Mouse (Mus musculus) hindbrain, postnatal 0 days (tissue): ENCODE data around the gene Zdhhc18. TPM values are rescaled to one million over a fixed set of nuclear protein-coding genes. Genes with fewer than 3 reads are reported as not detected.

ENCODE experiments used
- ATAC-seq: fragments of 200-750 bp; cut with Nextera tagmentation; 2 replicates; pipeline ENCODE4 v1.8.0; 2017; ENCODE audit warnings: mild to moderate bottlenecking, moderate TSS enrichment, moderate library complexity
- DNase-seq: peaks from one replicate; pipeline ENCODE4 v3.0.0-alpha.2; 2015; ENCODE audit warnings: low spot score
- H3K27ac ChIP-seq: fragments of 300-500 bp; sonication (generic); 2 replicates; pipeline ENCODE4 v1.5.1; 2014; ENCODE audit warnings: mild to moderate bottlenecking
- H3K27me3 ChIP-seq: fragments of 300-500 bp; sonication (generic); 2 replicates; pipeline ENCODE4 v1.6.1; 2014; ENCODE audit warnings: low read length, mixed read lengths; ENCODE audit not compliant: insufficient read depth
- H3K36me3 ChIP-seq: fragments of 300-500 bp; sonication (generic); 2 replicates; pipeline ENCODE4 v1.6.1; 2014; ENCODE audit warnings: low read length, mixed read lengths; ENCODE audit not compliant: insufficient read depth
- H3K4me1 ChIP-seq: fragments of 300-500 bp; sonication (generic); 2 replicates; pipeline ENCODE4 v1.6.1; 2014; ENCODE audit warnings: antibody characterized with exemption, low read length, mixed read lengths; ENCODE audit not compliant: insufficient read depth
- H3K4me2 ChIP-seq: fragments of 300-500 bp; sonication (generic); 2 replicates; pipeline ENCODE4 v1.6.1; 2014; ENCODE audit warnings: low read depth, mild to moderate bottlenecking, low read length, moderate library complexity, mixed read lengths
- H3K4me3 ChIP-seq: fragments of 300-500 bp; sonication (generic); 2 replicates; pipeline ENCODE4 v1.5.1; 2014; ENCODE audit warnings: low read length
- H3K9ac ChIP-seq: fragments of 300-500 bp; sonication (generic); replicated peaks from 2 replicates; pipeline ENCODE4 v1.6.1; 2014; ENCODE audit warnings: mild to moderate bottlenecking, low read length, moderate library complexity, mixed read lengths
- H3K9me3 ChIP-seq: fragments of 300-500 bp; sonication (generic); 2 replicates; pipeline ENCODE4 v1.6.1; 2016; ENCODE audit warnings: low read length, mixed read lengths
- CTCF ChIP-seq: IDR thresholded peaks from 2 replicates; pipeline ENCODE4 v1.5.1; 2016; ENCODE audit warnings: antibody characterized with exemption, control low read depth, low read depth
- WGBS: fragments of 180-500 bp; shearing (Covaris S2); extraction: QIAGEN DNeasy Blood & Tissue Kit; methylation state at CpG from one replicate; pipeline ENCODE4 v1.1.7; 2014; 5-methylcytosine and 5-hydroxymethylcytosine counted together
- polyA plus RNA-seq: library from polyadenylated mRNA; unstranded; fragments of >200 nt; fragmentation: Nextera tagmentation; extraction: Ambion mirVana; gene quantifications from 2 replicates; pipeline ENCODE4 v1.2.1, GENCODE M21; 2015
- total RNA-seq: library from RNA; depleted of rRNA; stranded (reverse); fragments of >200 nt; gene quantifications from 2 replicates; pipeline ENCODE4 v1.2.3, GENCODE M21; 2014

Zdhhc18 gene
- total and polyA plus RNA-seq, 2 experiments from 2014 or later = 8.2 to 22.6 TPM

DNA sequence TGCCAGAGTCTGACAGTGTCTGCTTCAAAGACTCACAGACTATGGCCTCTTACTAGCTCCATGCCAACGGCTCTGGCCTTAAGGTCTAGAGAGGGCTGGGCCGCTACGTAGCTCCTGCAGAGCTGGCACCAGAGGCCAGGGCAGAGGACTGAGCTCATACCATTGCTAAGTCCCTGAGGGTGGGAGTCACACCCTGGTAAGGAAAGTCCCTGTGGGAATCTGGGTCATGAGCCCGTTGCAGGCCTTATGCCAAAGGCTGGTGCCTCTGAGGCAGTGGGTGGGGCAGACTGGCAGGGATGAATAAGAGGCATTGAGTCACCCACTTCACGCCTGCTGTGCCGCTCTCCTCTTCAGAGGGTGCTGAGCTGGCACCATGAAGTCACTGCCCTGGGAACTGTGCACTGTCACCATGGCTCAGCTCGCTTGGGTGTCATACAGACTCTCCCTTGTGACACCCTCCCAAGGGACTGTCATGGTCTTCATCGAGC lies 35.6 kb downstream of the Zdhhc18 start:
- peaks cover 11% of the 10 kb centered on the region; the same call in 1 of the 2 replicates for H3K36me3 ChIP-seq
- H3K27me3 ChIP-seq = no peaks in the 10 kb centered on the region
- H3K9ac ChIP-seq = no peak overlapping the region
- peak; percentile 59 for DNase-seq
- peak overlapping the region; percentile 16; the same call in 1 of the 2 replicates for H3K27ac ChIP-seq
- no peak overlapping the region for H3K4me3 ChIP-seq
- H3K9me3 ChIP-seq = no peaks in the 10 kb centered on the region
- H3K4me2 ChIP-seq = no peak overlapping the region
- H3K4me1 ChIP-seq = no peaks in the 10 kb centered on the region
- peak; percentile 84 for ATAC-seq
- 51% methylated on average over 8 of the region's 8 CpGs for WGBS
- no peak for TF ChIP-seq CTCF

DNA sequence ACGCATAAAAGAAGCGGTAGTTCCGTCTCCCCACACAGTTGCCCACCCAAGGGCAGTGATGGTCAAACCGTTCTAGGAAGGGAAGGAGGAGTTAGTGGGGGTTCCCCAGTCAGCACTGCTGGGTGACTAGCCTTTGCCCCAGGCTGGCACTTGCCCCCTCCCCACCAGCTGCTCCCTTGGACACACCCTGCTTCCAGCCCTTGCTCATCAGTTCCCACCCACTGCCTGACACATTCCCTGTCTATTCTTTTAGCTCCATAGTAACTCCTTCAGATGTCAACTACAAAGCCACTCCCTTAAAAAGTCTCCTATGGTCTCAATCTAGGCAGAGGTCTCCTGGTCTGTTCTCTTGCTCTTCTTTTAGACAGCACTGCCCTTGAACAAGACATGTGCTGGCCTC lies 36.1 kb downstream of the Zdhhc18 start:
- no peak for TF ChIP-seq CTCF
- Histone ChIP-seq H3K4me1 (no peaks in the 10 kb centered on the region), H3K4me3 (no peak overlapping the region), H3K9ac (no peak overlapping the region), H3K36me3 (peaks cover 11% of the 10 kb centered on the region; the same call in 1 of the 2 replicates), H3K9me3 (no peaks in the 10 kb centered on the region), H3K27me3 (no peaks in the 10 kb centered on the region), H3K4me2 (no peak overlapping the region), H3K27ac (peak overlapping the region; percentile 16; the same call in 1 of the 2 replicates)
- DNase-seq (no peak), ATAC-seq (peak; percentile 30)
- 100% methylated on average over 3 of the region's 4 CpGs for WGBS

DNA sequence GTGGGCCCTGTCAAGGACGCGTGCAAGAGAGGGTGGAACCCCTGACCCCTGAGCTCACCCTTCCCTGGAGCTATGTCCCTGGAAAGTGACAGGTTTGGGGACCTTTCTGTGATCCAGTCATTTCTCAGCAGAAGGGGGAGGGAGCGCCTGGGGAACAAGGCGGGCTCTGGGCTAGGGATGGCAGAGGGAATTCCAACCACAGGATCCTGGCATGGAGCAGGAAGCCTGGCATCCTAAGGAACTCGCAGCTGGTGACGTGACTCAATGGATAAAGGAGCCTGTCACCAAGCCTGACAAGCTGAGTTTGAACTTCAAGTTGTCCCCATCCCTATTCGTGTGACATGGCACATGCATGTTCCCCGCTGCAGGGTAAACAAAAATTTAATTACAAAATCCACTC lies 36.9 kb downstream of the Zdhhc18 start:
- Histone ChIP-seq H3K4me3 (no peak overlapping the region), H3K9ac (no peak overlapping the region), H3K36me3 (peaks cover 16% of the 10 kb centered on the region; the same call in 1 of the 2 replicates), H3K27ac (no peak overlapping the region), H3K4me1 (no peaks in the 10 kb centered on the region), H3K27me3 (no peaks in the 10 kb centered on the region), H3K9me3 (no peaks in the 10 kb centered on the region), H3K4me2 (no peak overlapping the region)
- no peak for DNase-seq
- ATAC-seq = no peak
- TF ChIP-seq CTCF = no peak
- 87% methylated on average over 8 of the region's 8 CpGs for WGBS

DNA sequence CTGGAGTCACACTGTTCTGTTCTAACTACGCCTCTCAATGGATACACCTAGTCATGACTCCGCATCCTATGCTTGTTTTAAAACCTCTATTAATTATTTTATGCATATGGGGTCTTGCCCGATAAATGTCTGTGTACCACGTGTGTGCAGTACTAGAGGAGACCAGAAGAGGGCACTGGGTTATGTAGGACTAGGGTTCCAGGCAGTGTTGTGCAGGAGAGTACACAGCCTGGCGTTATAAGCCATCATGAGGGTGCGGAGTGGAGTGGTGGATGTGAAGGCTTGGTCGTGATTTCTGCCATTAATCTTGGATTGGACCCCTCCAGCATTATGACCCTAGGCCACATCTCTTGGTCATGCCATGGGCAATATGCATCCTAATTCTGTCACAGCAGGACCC lies 37.5 kb downstream of the Zdhhc18 start:
- H3K27me3 ChIP-seq = no peaks in the 10 kb centered on the region
- no peak overlapping the region for H3K4me2 ChIP-seq
- DNase-seq (no peak), ATAC-seq (no peak)
- peaks cover 18% of the 10 kb centered on the region; the same call in 1 of the 2 replicates for H3K36me3 ChIP-seq
- no peaks in the 10 kb centered on the region for H3K9me3 ChIP-seq
- 98% methylated on average over 7 of the region's 7 CpGs for WGBS
- H3K4me1 ChIP-seq = no peaks in the 10 kb centered on the region
- peak; percentile 40 for TF ChIP-seq CTCF
- no peak overlapping the region for H3K27ac ChIP-seq
- H3K9ac ChIP-seq = no peak overlapping the region
- H3K4me3 ChIP-seq = no peak overlapping the region

DNA sequence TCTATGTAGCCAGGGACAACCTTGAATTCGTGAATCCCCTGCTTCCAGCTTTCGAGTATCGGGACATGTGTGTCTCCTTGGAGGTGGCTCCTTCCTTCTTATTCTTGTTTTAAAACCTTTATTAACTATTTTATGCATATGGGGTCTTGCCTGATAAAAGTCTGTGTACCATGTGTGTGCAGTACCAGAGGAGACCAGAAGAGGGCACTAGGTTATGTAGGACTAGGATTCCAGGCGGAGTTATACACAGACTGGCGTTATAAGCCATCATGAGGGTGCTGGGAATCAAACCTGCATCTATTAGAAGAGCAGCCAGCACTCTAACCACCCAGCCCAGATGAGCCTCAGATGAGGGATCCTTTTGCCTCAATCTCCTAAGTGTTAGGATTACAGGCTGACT lies 38.1 kb downstream of the Zdhhc18 start:
- peak; percentile 46 for TF ChIP-seq CTCF
- Histone ChIP-seq H3K9ac (no peak overlapping the region), H3K36me3 (peaks cover 23% of the 10 kb centered on the region; the same call in 1 of the 2 replicates), H3K4me1 (no peaks in the 10 kb centered on the region), H3K27me3 (no peaks in the 10 kb centered on the region), H3K9me3 (no peaks in the 10 kb centered on the region), H3K4me2 (no peak overlapping the region), H3K27ac (no peak overlapping the region), H3K4me3 (no peak overlapping the region)
- 97% methylated on average over 5 of the region's 5 CpGs for WGBS
- no peak for DNase-seq
- no peak for ATAC-seq

DNA sequence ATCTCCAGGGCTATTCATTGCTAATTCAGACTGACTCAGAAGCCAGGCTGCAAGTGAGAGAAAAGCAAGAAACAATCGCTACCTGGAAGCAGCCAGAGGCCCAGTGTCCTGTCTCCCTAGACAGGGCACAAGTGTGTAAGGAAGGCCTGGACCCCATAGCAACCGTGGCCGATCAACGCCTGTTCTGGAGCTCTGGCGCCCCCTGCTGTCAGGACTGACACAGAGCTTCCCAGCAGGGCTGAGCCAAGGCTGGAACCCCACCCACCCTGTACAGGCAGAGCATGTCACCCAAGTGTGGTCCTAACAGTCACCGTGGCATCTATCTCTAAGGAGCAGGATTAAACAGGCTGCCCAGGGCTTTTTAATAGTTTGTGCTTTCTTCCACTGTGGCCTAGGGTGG lies 40.2 kb downstream of the Zdhhc18 start:
- peak; percentile 57 for ATAC-seq
- Histone ChIP-seq H3K9me3 (no peaks in the 10 kb centered on the region), H3K27me3 (no peaks in the 10 kb centered on the region), H3K36me3 (peaks cover 35% of the 10 kb centered on the region; the same call in 1 of the 2 replicates), H3K4me1 (no peaks in the 10 kb centered on the region), H3K4me3 (no peak overlapping the region), H3K27ac (no peak overlapping the region), H3K9ac (no peak overlapping the region), H3K4me2 (no peak overlapping the region)
- DNase-seq = peak; percentile 77
- peak; percentile 88 for TF ChIP-seq CTCF
- 15% methylated on average over 6 of the region's 6 CpGs for WGBS

DNA sequence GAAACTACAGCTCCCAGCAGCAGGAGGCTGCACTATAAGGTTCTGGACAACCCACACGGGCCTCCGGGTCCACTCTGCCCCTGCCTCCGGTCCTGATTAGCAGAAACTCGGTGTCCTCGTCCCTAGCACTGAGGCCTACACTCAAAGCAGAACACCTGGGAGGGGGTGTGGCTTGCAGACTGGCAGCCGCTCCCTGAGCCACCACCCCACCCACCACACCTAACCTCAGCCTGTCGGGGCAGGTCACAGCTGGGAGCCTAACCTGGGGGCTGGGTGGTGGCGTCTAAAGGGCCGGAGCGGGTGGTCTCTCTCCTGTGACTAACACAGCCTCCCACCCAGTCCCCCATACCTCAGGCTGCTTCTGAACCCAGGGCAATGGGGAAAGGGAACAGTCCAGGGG lies 42.7 kb downstream of the Zdhhc18 start:
- peaks cover 36% of the 10 kb centered on the region for H3K36me3 ChIP-seq
- no peaks in the 10 kb centered on the region for H3K9me3 ChIP-seq
- WGBS = 84% methylated on average over 10 of the region's 10 CpGs
- H3K4me3 ChIP-seq = no peak overlapping the region
- no peaks in the 10 kb centered on the region for H3K4me1 ChIP-seq
- no peak for DNase-seq
- H3K27me3 ChIP-seq = peaks cover 6% of the 10 kb centered on the region
- TF ChIP-seq CTCF = no peak
- H3K9ac ChIP-seq = no peak overlapping the region
- H3K27ac ChIP-seq = no peak overlapping the region
- H3K4me2 ChIP-seq = no peak overlapping the region
- ATAC-seq = no peak
